Mouse (Mus musculus) spleen, adult 10 weeks (tissue): ENCODE results near the gene Kng2. TPM values are rescaled to one million over a fixed set of nuclear protein-coding genes. Genes with fewer than 3 reads are reported as not detected.

Experiments used
- polyA plus RNA-seq: library from polyadenylated mRNA; stranded (reverse); fragments of 350-450 nt; fragmentation: Illumina TruSeq; extraction: RNeasy Lipid Tissue Mini Kit (QIAGEN cat#74804); gene quantifications from one replicate; pipeline ENCODE4 v1.2.3, GENCODE M21; 2015; ENCODE audit warnings: low replicate concordance; ENCODE audit not compliant: insufficient read depth

Kng2 gene
- polyA plus RNA-seq, result not detected

GRCm38 (mm10) chr16:23028966-23029600, at the start of gene Kng2:
Kng2 (minus strand) TSS chr16:23029482.

GRCm38 (mm10) chr16:23057668-23058447, 28.6 kb upstream of the Kng2 start, which contains the start of gene Kng1:
Kng1 (plus strand) TSS chr16:23057865.

GRCm38 (mm10) chr16:22950840-22951395, 78.4 kb downstream of the Kng2 start, which contains the start of gene Hrg:
Hrg (plus strand) TSS chr16:22951072.

Other genes with a start within 250 kb of the Kng2 start
- not detected for gene Crygs, start 217.9 kb downstream of the Kng2 start, polyA plus RNA-seq
- 19.3 TPM for gene Tbccd1, start 171.8 kb downstream of the Kng2 start, polyA plus RNA-seq
- 128 TPM for gene Dnajb11, start 171.6 kb downstream of the Kng2 start, polyA plus RNA-seq
- not detected for gene Ahsg, start 138.2 kb downstream of the Kng2 start, polyA plus RNA-seq
- gene Fetub, start 111.1 kb downstream of the Kng2 start, polyA plus RNA-seq, result not detected
- gene Hrg, start 78.4 kb downstream of the Kng2 start, polyA plus RNA-seq, result not detected
- not detected for gene Kng1, start 28.4 kb upstream of the Kng2 start, polyA plus RNA-seq
- 1,407 TPM for gene Eif4a2, start 78.0 kb upstream of the Kng2 start, polyA plus RNA-seq
- 30.1 TPM for gene Rfc4, start 98.3 kb upstream of the Kng2 start, polyA plus RNA-seq
- gene Adipoq, start 117.1 kb upstream of the Kng2 start, polyA plus RNA-seq, result 3.8 TPM
- 128 TPM for gene St6gal1, start 195.3 kb upstream of the Kng2 start, polyA plus RNA-seq